Mouse (Mus musculus) limb, embryonic 11.5 days (tissue): Measurements from ENCODE around the gene Npas3. TPM values are rescaled to one million over a fixed set of nuclear protein-coding genes. Genes with fewer than 3 reads are reported as not detected.

Experiments
- ATAC-seq: fragments of 200-750 bp; cut with Nextera tagmentation; 2 replicates; pipeline ENCODE4 v1.8.0; 2017; ENCODE audit warnings: low read depth; ENCODE audit not compliant: insufficient number of reproducible peaks, low FRiP score, low TSS enrichment
- DNase-seq: peaks from one replicate; pipeline ENCODE4 v3.0.0-alpha.2; 2015; ENCODE audit warnings: low spot score
- H3K27ac ChIP-seq: fragments of 300-500 bp; sonication (generic); replicated peaks from 2 replicates; pipeline ENCODE4 v1.5.1; 2014; ENCODE audit warnings: low read depth, mild to moderate bottlenecking, low read length
- H3K27me3 ChIP-seq: fragments of 300-500 bp; sonication (generic); 2 replicates; pipeline ENCODE4 v1.6.1; 2014; ENCODE audit warnings: mild to moderate bottlenecking, low read length, mixed read lengths; ENCODE audit not compliant: control insufficient read depth, insufficient read depth
- H3K36me3 ChIP-seq: fragments of 300-500 bp; sonication (generic); 2 replicates; pipeline ENCODE4 v1.6.1; 2014; ENCODE audit warnings: mild to moderate bottlenecking, low read length, moderate library complexity, mixed read lengths; ENCODE audit not compliant: control insufficient read depth, insufficient read depth
- H3K4me1 ChIP-seq: fragments of 300-500 bp; sonication (generic); 2 replicates; pipeline ENCODE4 v1.6.1; 2014; ENCODE audit warnings: low read length, mixed read lengths; ENCODE audit not compliant: control insufficient read depth, insufficient read depth
- H3K4me2 ChIP-seq: fragments of 300-500 bp; sonication (generic); 2 replicates; pipeline ENCODE4 v1.6.1; 2014; ENCODE audit warnings: low read depth, mild to moderate bottlenecking, moderate library complexity; ENCODE audit not compliant: severe bottlenecking
- H3K4me3 ChIP-seq: fragments of 300-500 bp; sonication (generic); 2 replicates; pipeline ENCODE4 v1.5.1; 2014; ENCODE audit warnings: low read depth, low read length
- H3K9ac ChIP-seq: fragments of 300-500 bp; sonication (generic); 2 replicates; pipeline ENCODE4 v1.6.1; 2014; ENCODE audit warnings: mild to moderate bottlenecking, low read length
- H3K9me3 ChIP-seq: fragments of 300-500 bp; sonication (generic); 2 replicates; pipeline ENCODE4 v1.6.1; 2016; ENCODE audit warnings: low read length; ENCODE audit not compliant: control insufficient read depth
- WGBS: fragments of 180-500 bp; shearing (Covaris S2); extraction: QIAGEN DNeasy Blood & Tissue Kit; methylation state at CpG from one replicate; pipeline ENCODE4 v1.1.7; 2014; 5-methylcytosine and 5-hydroxymethylcytosine counted together
- polyA plus RNA-seq: library from polyadenylated mRNA; unstranded; fragments of >200 nt; fragmentation: Nextera tagmentation; extraction: Ambion mirVana; gene quantifications from 2 replicates; pipeline ENCODE4 v1.2.1, GENCODE M21; 2014

Npas3 gene
- polyA plus RNA-seq, 1 experiment from 2014 or later = 2.3 TPM

- Histone ChIP-seq H3K9me3 (no peaks in the 10 kb centered on the region), H3K4me2 (no peak overlapping the region), H3K9ac (no peak overlapping the region), H3K27me3 (no peaks in the 10 kb centered on the region), H3K4me1 (no peaks in the 10 kb centered on the region), H3K36me3 (no peaks in the 10 kb centered on the region), H3K27ac (no peak overlapping the region), H3K4me3 (no peak overlapping the region)
- DNase-seq (no peak), ATAC-seq (no peak)
- WGBS = 91% methylated on average over 4 of the region's 4 CpGs
Observed at GRCm38 (mm10) chr12:53290341-53290740, 41.9 kb downstream of the Npas3 start.

- Histone ChIP-seq H3K4me3 (no peak overlapping the region), H3K36me3 (no peaks in the 10 kb centered on the region), H3K27ac (no peak overlapping the region), H3K9me3 (no peaks in the 10 kb centered on the region), H3K9ac (no peak overlapping the region), H3K4me1 (no peaks in the 10 kb centered on the region), H3K4me2 (no peak overlapping the region), H3K27me3 (no peaks in the 10 kb centered on the region)
- ATAC-seq (no peak), DNase-seq (peak; percentile 12)
- 89% methylated on average over 10 of the region's 10 CpGs for WGBS
Observed at GRCm38 (mm10) chr12:53290846-53291245, 42.4 kb downstream of the Npas3 start.

GRCm38 (mm10) chr12:53292010-53292409 lies 43.5 kb downstream of the Npas3 start:
- Histone ChIP-seq H3K4me3 (no peak overlapping the region), H3K9ac (no peak overlapping the region), H3K4me2 (no peak overlapping the region), H3K9me3 (no peaks in the 10 kb centered on the region), H3K27ac (no peak overlapping the region), H3K4me1 (no peaks in the 10 kb centered on the region), H3K36me3 (no peaks in the 10 kb centered on the region), H3K27me3 (no peaks in the 10 kb centered on the region)
- ATAC-seq = no peak
- WGBS = 75% methylated on average over 8 of the region's 8 CpGs
- DNase-seq = peak; percentile 21

- Histone ChIP-seq H3K9me3 (no peaks in the 10 kb centered on the region), H3K36me3 (no peaks in the 10 kb centered on the region), H3K4me3 (no peak overlapping the region), H3K4me2 (no peak overlapping the region), H3K9ac (no peak overlapping the region), H3K27me3 (no peaks in the 10 kb centered on the region), H3K4me1 (no peaks in the 10 kb centered on the region), H3K27ac (no peak overlapping the region)
- ATAC-seq (0 out of 2 replicates have a peak, but pooled peaks have one; percentile 60), DNase-seq (peak; percentile 26)
- 77% methylated on average over 17 of the region's 17 CpGs for WGBS
Observed at GRCm38 (mm10) chr12:53292508-53293300, 44.2 kb downstream of the Npas3 start.

GRCm38 (mm10) chr12:53294011-53294410 lies 45.5 kb downstream of the Npas3 start:
- 0 out of 2 replicates have a peak, but pooled peaks cover 2% of the 10 kb centered on the region for H3K4me1 ChIP-seq
- 95% methylated on average over 7 of the region's 7 CpGs for WGBS
- ATAC-seq = no peak
- H3K27me3 ChIP-seq = no peaks in the 10 kb centered on the region
- H3K27ac ChIP-seq = no peak overlapping the region
- H3K36me3 ChIP-seq = no peaks in the 10 kb centered on the region
- no peak overlapping the region for H3K4me2 ChIP-seq
- peak; percentile 13 for DNase-seq
- H3K9ac ChIP-seq = no peak overlapping the region
- no peak overlapping the region for H3K4me3 ChIP-seq
- H3K9me3 ChIP-seq = no peaks in the 10 kb centered on the region

- Histone ChIP-seq H3K27ac (no peak overlapping the region), H3K4me3 (no peak overlapping the region), H3K27me3 (no peaks in the 10 kb centered on the region), H3K4me2 (no peak overlapping the region), H3K9ac (no peak overlapping the region), H3K36me3 (no peaks in the 10 kb centered on the region), H3K4me1 (0 out of 2 replicates have a peak, but pooled peaks cover 2% of the 10 kb centered on the region), H3K9me3 (no peaks in the 10 kb centered on the region)
- no peak for DNase-seq
- no peak for ATAC-seq
- WGBS = 35% methylated on average over 7 of the region's 7 CpGs
Observed at GRCm38 (mm10) chr12:53295747-53296146, 47.3 kb downstream of the Npas3 start.

- Histone ChIP-seq H3K4me2 (no peak overlapping the region), H3K4me3 (no peak overlapping the region), H3K4me1 (0 out of 2 replicates have a peak, but pooled peaks cover 2% of the 10 kb centered on the region), H3K36me3 (no peaks in the 10 kb centered on the region), H3K27ac (no peak overlapping the region), H3K9me3 (no peaks in the 10 kb centered on the region), H3K27me3 (no peaks in the 10 kb centered on the region), H3K9ac (no peak overlapping the region)
- 74% methylated on average over 16 of the region's 16 CpGs for WGBS
- DNase-seq (no peak), ATAC-seq (no peak)
Observed at GRCm38 (mm10) chr12:53297946-53298840, 49.7 kb downstream of the Npas3 start.

- Histone ChIP-seq H3K9ac (no peak overlapping the region), H3K4me3 (no peak overlapping the region), H3K36me3 (no peaks in the 10 kb centered on the region), H3K9me3 (no peaks in the 10 kb centered on the region), H3K4me1 (0 out of 2 replicates have a peak, but pooled peaks cover 2% of the 10 kb centered on the region), H3K27ac (no peak overlapping the region), H3K27me3 (no peaks in the 10 kb centered on the region), H3K4me2 (no peak overlapping the region)
- WGBS = 52% methylated on average over 2 of the region's 2 CpGs
- DNase-seq (peak; percentile 50), ATAC-seq (no peak)
Observed at GRCm38 (mm10) chr12:53300964-53301363, 52.5 kb downstream of the Npas3 start.
